Mouse (Mus musculus) T-helper 1 cell (primary cell): ENCODE data around the gene Mcu.

Experiments
- in situ Hi-C: fragments of 300-600 bp; cut with MboI, MseI; formaldehyde crosslinking; loops from one replicate; pipeline ENCODE4 v1.15.1; 2025; ENCODE audit warnings: high pct_unique_total_duplicates

Gene Mcu

DNA sequence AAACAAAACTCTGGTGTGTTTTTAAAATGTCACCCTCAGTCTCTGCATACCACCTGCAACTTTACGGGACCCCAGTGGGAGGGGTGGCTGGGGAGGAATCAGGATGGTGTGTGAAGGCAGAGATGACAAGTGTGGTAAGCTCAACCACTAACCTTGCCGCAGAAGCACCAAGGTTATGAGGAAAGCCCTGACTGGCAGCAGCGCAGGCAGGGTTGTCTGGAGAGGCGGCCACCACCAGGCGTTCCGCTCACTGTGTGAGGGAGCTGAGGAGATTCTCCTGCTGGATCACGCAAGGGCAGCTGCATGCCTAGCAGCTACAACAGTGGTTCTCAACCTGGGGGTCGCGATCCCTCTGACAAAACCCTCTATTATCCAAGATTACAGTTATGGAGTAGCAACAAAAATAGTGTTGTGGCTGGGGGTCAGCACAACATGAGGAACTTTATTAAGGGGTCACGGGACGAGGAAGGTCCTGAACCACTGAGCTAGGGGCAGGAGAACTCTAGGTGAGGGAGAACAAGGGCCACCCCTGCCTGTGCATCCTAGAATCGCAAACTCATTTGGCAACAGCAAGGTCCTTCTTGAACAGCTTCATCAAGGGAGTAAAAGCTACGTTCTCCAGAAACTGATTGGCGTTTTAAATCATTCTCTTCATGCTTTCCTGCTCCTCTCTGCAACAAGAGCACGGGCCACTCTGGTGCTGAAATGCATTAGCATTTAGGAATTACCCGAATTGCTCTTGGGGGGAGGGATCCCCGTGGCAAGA is 77.5 kb downstream of the Mcu start:
- in situ Hi-C loops = no loop called here

DNA sequence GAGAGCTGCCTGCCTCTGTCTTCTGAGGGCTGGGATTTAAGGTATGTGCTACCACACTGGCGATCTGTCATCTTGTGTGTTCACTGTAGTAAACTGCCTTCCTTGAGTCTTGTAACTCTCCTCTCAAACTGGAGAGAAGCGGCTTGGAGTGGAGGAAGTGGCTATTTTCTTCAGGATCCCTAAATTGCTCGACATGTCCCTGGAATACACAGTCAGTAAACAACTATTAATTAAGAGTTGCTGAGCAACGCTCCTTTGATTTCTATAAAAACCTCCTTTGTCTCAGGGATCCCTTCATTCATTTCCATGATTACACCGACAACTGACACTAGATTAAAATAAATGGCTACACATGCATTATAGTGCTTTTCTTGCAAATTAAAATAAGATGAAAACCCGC is 78.4 kb downstream of the Mcu start:
- in situ Hi-C loops = no loop called here

DNA sequence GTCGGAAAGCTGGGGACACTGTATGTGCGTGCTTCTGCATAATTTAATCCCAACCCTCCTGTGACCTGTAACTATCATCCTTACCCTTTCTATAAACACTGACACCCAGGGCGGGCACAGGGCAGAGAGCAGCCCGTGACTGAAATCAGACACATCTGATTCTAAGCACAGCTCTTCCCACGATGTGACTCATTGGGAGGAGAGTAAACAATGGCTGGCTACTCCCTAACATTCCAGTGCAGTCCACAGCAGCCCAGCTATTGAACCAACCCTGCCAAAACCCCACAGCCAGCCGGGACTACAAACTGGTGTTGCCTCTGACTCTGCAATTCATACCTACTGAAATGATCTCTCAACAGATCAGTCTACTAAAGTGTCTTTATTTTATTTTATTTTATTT is 78.9 kb downstream of the Mcu start:
- in situ Hi-C loops = no loop called here

GRCm38 (mm10) chr10:59532256-59532655 is 84.2 kb downstream of the Mcu start:
- in situ Hi-C loops = no loop called here

- in situ Hi-C loops = no loop called here
Measured at GRCm38 (mm10) chr10:59527819-59528218, 88.7 kb downstream of the Mcu start.

DNA sequence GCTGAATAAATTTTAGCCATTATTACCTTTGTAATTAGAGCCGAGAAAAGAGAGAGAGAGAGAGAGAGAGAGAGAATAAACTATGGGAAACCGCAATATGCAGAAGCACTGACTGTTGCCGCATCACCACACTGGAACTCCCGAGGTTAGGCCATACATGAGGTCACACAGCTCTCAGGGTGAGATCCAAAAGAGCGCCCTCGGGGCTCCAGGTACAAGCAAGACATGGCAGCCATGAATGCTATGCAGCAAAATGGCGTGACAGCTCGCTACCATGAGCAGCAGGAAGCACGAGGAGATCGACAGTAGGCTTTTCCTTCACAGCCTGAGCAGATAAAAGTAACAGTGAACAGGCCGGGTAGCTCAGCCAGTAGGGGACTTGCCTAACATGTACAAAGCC is 89.2 kb downstream of the Mcu start:
- in situ Hi-C loops = no loop called here

DNA sequence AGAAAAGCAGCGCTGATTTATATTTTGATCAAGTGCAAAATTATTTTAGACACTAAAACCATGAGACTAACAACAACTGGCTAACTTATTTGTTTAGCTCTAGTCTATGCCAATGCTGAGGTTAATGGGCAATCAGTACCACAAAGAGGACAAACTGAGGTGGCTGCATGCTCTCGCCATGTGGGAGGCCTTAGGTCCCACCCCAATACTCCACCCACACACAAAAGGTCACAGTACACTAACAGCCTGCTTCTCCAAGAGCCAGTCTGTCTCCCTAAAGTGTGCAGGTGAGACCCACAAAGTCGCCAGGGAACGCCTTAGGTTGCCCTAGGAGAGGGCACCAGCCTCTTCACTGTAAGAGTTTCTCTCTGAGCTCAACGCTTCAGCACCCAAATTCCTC is 91.8 kb downstream of the Mcu start:
- in situ Hi-C loops = no loop called here

- in situ Hi-C loops = no loop called here
Measured at GRCm38 (mm10) chr10:59523826-59524331, 92.6 kb downstream of the Mcu start.

GRCm38 (mm10) chr10:59520701-59521100 is 95.8 kb downstream of the Mcu start:
- in situ Hi-C loops = no loop called here

DNA sequence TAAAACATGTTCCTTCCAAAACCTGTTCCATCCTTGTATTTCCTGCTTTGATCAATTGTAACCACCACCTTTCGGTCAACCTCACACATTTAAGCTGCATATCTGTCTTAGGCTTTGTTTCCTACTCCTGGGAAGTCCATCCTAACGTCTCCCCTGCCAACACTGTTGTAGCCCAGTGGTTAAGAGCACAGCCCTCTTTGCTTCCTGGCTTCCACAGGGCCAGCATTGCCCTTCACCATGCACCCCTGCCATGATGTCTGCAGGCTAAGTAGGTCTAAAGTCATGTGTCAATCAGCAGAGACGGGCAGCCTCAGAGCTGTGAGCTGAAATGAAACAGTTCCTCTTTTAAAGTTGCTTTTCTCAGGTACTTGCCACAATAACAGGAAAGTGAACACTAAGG is 97.1 kb downstream of the Mcu start:
- in situ Hi-C loops = no loop called here

DNA sequence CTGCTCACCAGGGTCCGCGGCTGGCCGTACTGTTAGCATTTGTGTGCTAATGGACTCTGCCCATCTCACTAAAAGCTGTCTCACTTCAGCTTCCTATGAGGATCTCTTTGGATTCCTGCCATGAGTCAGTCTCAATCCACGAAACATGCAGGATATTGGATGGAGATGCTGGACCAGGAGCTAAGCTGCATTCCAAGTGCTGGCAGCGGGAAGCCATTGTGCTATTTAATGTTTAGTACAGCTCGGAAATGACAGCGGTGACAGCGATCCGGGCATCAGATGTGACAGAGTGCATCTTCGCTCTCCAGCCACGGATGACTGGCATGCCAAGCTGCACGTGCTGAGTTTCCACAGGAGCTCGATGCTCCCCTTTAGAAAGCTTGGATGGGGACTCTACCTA is 99.3 kb downstream of the Mcu start:
- in situ Hi-C loops = no loop called here

GRCm38 (mm10) chr10:59514739-59515464 is 101.6 kb downstream of the Mcu start:
- in situ Hi-C loops = no loop called here

- in situ Hi-C loops = no loop called here
Measured at GRCm38 (mm10) chr10:59512173-59512572, 104.3 kb downstream of the Mcu start.

DNA sequence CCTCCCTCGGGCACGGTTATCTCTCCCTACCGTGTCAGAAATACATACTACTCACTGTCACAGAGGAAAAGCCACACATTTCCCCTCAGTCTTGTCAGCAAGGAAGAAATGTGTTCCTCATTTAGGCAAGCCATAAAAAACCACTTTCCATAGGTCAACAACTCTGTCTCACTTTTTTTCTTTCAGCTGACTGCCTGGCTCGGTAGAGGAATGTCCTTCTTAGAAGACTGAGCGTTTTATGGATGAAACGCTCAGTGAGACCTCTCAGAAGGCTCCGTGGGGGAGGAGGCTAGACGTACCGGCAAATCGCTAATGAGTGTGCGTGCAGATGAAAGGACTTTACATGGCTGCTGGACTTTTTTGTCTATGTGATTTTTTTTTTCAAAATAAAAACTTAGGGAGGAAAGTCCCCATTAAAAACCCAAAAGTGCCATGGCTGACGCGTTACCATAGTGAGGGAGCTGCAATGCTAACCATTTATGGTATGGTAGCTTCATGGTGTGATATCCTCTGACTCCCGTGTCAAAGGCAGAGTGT is 105.0 kb downstream of the Mcu start:
- in situ Hi-C loops = no loop called here

DNA sequence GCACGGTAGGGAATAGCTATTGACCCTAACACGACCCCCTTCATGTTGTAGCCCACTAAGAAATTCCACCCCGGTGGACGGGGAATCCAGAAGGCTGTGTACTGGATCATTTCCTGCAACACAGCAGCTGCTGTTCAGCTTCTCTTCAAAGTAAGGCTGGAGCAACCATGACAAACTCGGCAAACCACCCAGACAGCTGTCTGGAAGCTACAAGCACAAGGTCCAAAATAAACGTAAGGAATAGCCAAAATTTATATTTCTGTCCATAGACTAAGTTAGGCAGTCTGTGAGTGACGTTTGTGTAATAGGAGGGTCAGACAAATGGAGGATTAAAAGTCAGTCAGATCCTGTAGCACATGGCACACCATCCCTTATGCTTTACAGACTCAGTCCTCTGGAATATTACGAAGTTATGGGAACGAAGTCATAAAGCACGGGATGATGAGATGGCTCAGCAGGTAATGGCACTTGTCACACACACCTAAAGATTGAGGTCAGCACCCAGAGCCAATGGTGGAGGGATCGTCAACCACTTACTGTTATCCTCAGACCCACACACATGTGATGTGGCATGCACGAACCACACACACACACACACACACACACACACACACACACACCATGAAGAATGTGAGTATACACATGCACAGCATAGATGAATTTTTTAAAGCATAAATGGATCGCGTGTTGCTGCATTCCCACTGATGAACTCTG is 105.6 kb downstream of the Mcu start:
- in situ Hi-C loops = no loop called here

DNA sequence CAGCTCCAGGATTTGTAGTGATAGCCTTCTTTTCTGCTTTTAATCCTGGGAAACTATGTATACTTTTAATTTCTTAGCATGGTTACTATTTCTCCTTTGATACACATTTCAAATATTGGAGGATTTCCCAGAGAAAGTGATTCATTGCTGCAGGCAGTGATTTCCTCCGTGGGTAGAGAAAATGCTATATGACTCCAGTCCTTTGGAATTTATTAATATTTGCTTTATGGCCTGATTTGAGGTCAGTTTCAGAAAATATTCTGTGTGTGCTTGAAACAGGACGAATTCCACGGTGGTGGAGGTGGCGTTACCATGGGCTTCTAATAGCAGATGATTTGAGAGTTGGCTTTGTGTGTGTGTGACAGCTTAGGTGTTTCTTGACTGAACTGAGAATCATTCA is 107.3 kb downstream of the Mcu start:
- in situ Hi-C loops = no loop called here

DNA sequence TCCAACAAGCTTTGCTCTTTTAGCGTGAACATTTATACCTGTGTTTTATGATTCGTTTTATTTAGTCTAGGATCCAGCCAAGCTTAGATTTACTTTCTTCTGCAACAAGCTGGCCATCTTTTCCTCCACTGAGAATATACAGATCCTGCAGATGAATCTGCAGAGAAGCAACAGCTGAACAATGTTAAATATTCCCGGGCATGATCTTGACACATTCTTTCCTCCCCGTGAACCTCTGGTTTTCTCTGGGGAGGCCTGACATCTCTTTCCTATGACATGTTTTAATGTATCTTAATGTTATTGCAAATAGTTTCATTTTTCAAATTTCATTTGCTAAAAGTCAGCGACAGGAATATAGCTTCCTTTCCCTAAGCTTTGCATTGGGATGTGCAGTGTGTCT is 109.8 kb downstream of the Mcu start:
- in situ Hi-C loops = no loop called here

GRCm38 (mm10) chr10:59504291-59504690 is 112.2 kb downstream of the Mcu start:
- in situ Hi-C loops = no loop called here

GRCm38 (mm10) chr10:59503433-59504210 is 112.9 kb downstream of the Mcu start:
- in situ Hi-C loops = no loop called here

- in situ Hi-C loops = no loop called here
Measured at GRCm38 (mm10) chr10:59502381-59502780, 114.1 kb downstream of the Mcu start.

DNA sequence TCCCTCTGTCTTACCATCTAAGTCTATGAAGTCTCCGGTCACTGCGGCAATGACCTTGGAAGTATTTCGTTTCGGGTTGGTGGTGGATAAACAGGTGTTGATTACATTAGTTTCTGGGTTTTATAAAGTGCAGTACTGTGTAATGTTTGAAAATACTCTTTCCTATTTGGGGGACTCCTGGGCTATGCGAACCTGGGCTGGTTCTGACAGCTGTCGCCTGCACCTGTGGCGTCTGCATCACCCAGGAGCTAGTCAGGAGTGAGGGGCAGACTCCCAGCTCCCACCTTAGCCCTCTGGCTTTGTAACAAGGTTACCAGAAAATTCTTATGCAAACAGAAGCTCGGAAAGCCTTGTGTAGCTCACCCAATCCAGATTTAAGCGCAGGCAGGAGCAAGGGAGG is 114.7 kb downstream of the Mcu start:
- in situ Hi-C loops = no loop called here
